Mouse (Mus musculus): Measurements from ENCODE around the gene Tmem95.
"Not testable (repeated sequence)": the region's sequence is repeated elsewhere in the genome, so short reads cannot be mapped to it uniquely, and the experiment has no call there.

Tmem95 gene

DNA sequence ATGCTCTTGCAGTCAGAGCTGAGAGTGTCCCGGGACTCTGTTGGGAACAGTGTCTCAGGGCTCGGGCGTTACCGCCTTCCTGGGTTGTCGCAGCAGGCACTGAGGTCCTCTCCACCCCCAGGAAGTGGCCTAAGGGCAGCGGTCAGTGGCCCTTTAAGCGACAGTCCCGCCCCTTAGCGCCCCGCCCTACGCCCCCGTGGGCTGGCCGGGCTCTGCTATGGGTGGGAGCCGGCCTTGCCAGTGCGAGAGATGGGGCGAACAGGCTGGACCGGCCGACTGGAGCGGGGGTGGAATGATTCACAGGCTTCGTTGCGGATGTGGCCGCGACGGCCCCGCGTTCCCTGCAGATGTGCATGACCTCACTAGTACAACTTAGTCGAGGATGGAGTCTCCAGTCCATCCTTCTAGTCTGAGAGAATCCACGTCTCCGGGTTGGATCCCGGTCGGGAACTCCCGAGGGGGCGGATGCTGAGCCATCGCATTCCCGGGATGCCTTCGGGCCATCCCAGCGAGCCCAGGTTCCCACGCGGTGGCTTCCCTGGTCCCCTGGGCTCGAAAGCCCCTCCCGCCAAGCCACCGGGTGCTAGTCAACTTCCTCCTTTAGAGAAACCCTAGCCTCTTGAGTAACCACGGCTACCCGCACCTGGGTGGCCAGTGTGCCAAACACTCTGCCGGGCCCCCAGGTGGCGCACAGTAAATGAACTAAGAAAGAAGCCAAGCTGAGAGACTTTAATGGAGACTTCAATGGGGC, 3.2 kb upstream of the Tmem95 start, which contains the start of gene Kctd11:
Gene Kctd11 (minus strand): TSS at position 554 of the 751 bp plus-strand sequence.
- DNase-seq (ENCODE audit: extremely low spot score, low read depth, low spot score), result no peak

DNA sequence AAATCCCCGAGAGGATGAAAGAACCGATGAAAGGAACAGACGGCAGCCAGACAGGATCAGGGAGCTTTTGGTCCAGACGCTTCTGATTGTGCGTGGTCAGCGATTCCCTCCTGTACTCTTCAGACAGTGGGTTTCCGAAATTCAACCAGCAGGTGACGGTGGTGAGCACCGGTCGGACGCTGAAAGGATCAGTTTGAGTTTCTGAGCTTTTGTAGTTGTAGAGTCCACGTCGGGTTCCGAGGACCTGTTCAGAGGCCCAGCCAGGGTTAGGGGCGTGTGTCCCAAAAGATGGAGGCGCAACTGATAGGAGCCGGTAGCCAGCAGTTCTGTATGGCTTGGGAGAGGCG, 2.7 kb upstream of the Tmem95 start:
- DNase-seq (ENCODE audit: extremely low spot score, low read depth, low spot score), result no peak

DNA sequence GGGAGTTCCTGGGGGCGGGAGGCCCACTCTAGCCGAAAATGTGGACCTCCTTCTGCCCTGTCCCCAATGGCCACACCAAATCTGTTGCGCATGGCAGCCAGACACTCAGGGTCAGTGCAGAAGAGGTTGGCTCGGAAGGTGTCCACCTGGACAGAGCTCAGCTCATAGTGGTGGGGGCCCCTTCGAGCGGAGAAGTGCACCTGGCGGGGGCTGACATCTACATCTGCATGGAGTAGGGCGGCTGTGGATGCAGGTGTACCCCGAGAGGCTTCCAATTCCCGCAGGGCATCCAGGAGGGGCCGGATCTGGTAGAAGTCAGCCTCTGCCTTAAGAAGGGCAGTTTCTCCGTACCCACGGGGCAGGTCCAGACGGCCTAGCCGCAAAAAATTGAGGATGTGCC, 1.9 kb upstream of the Tmem95 start:
- DNase-seq (ENCODE audit: extremely low spot score, low read depth, low spot score), result no peak

DNA sequence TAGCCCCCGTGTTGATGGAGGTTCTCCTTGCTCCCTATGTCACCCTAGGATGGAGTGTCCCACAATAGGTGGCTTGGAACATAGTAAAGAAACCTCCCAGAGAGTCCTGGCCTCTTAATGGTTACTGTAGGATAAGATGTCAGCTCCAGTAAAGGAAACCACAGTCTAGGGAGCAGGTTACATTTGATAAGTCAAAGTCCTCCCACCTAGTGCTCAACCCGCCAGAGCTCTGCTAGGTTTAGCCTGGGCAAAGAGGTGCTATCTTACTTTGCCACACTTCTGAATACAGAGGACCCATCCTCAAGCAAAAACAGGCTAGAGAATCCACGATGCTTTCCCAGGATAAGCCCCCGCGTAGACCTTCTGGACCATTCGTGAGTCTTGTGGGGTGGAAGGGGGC, 1.1 kb upstream of the Tmem95 start:
- no peak for DNase-seq (ENCODE audit: extremely low spot score, low read depth, low spot score)

DNA sequence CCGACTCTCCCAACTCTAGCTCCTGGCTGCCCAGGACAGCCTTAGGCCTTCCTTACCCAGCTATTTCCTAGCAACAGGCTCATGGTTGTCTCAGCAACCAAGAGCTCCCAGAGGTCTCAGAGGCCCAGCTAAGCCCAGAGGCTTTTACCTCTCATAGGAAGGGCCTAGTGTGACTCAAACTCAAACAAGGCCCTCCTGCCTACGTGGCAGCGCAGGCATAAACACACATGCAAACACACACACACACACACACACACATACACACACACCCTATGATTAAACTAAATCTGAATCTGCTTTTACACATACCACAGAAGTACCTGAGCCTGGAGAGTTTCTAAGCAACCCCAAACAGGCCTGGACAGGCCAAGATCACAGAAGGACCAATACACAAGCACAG, 581 bp upstream of the Tmem95 start:
- no peak for DNase-seq (ENCODE audit: extremely low spot score, low read depth, low spot score)

DNA sequence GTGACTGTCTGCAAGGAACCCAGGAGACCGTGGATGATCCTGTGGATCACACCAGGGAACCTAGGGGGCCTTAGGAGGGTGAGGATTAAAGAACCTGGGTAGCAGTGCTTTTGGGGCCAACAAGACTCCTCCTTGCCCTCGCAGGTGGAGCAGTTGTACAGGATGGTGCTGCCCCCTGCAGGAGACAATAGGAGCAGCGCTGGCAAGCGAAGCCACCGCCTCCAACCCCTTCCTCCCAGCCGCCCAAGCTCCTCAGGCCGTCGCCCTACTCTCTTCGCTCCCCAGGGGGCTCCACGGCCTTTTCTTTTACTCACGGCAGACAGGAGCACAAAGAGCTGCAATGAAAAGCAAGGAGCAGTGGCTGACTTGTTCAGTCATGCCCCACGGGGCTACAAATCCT, 951 bp downstream of the Tmem95 start:
- DNase-seq (ENCODE audit: extremely low spot score, low read depth, low spot score), result no peak

DNA sequence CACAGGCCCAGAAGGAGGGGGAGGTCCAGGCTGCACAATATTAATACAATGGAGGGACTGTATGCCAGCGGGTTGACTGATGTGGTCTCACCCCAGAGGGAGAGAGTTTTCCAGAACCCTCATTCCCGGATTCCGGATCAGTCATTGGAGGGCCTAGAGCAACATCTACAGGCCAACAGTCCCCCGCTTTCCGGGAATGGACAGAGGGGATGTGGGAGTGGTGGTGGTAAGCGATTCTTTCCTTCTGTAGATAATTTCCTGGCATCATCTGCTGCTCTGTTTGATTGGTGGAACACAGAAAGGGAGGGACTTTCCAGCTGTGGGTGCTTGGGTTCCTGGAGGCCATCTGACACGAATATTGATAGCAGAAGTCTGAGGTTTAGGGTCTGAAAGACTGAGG, 1.6 kb downstream of the Tmem95 start:
- no peak for DNase-seq (ENCODE audit: extremely low spot score, low read depth, low spot score)

DNA sequence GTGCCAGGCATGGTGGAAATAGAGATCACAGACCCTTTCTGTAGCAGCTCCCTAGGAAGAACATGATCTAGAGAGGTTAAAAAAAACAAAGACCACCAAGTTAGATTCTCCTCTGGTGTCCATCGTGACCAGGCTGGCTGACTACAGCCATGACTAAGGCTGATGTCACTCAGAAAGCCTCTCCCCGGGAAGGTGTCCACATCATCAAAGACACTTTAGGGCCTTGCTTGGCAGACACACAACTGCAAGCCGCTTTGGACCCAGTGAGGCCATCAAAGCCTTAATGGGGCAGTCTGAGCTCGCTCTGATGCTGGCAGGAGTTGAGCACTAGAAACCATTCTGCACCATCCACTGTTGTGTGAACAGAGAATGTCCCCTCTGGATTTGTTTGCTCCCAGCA, 5.4 kb downstream of the Tmem95 start:
- DNase-seq (ENCODE audit: extremely low spot score, low read depth, low spot score), result no peak

DNA sequence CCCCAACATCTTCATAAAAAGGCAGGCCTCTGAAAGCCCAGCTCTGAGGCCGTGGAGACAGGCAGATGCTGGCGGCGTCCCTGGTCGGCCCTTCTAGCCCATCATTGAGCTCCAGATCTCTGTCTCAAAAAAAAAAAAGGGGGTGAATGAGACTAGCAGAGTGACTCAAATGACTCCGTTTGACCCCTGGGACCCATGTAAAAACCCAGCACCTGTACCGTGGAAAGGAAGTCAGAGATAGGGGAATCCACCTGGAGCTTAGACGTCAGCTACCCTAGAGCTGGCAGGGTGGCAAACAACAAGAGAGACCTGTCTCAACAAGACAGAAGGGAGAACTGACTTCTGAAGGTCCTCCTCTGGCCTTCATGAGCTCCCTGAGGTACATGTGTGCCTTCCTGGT, 6.0 kb downstream of the Tmem95 start:
- no peak for DNase-seq (ENCODE audit: extremely low spot score, low read depth, low spot score)

DNA sequence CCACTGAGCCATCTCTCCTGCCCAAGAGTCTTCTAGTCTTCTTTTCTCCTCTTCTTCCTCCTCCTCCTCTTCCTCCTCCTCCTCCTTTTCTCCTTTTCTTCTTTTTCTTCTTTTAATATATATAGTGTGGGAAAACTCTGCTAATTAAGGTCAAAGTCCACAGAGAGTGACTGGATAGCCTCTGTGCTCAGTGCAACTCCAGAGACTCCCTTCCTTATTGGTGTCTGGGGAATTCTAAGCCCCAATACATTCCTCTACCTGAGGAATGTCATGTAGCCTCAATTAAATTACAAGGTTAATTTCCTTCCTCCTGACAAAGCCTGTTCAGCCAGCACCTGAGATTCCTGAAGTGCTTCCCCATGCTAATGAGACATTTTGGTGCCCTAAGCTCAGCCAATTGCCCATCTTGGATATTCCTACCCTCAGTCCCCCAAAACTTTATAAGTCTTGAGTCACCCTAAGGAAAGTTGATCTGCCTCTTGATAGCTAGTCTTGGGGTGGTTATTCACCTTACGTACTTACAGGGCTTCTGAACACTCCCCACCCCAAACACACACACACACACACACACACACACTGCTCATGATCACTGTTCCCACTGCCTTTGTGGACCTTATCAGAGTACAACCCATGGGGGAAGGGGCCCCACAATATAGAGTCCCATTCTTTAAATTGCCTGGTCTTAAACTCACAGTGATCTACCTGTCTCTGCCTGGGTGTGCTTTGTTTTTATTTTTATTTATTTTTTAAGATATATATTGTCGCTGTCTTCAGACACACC, 7.3 kb downstream of the Tmem95 start:
- no peak for DNase-seq (ENCODE audit: extremely low spot score, low read depth, low spot score)

DNA sequence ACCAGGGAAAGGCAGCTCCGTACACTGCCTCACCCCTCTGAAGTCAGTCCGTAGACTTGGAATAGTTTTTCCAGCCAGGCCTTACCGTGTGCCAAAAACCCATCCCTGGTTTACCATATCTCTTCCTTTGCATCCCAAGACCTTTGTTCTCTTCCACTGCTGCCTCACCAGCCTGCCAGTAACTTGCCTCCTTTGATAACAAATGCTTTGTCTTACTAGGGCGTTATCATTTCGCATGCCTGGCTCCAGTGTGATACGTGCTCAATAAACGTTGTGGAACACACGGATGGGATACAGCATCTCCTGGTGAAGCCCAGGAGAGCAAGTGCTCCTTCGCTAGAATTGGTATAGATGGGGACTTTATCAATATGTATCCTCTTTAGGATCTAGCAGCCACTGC, 10.5 kb downstream of the Tmem95 start:
- no peak for DNase-seq (ENCODE audit: extremely low spot score, low read depth, low spot score)

DNA sequence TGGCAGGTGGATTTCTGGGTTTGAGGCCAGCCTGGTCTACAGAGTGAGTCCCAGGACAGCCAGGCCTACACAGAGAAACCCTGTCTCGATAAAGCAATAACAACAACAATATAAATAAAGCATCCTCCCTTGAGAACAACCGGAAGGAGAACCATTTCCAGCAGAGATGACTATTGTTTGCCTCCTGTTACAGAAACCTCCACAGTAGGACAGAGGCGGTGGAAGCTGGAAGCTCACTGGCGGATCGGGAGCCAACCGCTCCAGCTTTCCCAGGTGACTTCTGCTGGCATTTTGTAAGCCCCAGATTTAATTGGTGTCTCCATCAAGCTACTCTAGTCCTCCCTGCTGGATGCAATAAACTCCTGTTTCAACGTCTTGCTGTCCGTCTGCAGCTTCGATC, 12.3 kb downstream of the Tmem95 start:
- DNase-seq (ENCODE audit: extremely low spot score, low read depth, low spot score), result no peak

DNA sequence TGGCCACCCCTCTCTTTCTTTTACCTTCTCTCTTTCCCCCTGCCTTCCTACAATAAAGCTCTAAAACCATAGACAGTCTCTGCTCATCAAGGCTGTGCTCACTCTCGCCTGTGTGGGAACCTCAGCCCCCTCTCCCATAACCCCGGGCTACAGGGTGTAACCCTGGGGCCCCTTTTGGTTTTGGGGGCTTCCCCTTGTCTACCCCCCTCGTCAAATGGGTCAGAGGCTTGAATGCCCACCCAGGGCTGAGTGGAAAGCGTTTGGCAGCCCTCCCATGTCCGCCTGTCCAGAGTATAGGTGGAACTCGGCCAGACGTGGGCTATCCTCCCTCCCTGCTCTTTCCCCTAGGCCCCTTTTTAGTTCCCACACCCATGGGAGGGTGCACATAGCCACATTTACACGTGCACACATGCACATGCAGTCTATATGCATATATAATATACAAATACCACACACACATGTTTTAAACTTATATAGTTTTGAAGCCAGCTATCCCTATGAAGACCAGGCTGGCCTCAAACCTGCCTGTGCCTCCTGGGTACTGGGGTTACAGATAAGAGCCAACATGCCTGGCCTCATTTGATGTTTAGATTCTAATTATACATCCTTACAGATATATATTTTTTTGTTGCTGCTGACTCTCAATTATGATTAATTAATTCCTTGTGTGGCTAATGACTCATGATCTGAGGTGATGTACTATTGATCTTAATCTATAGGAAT, 13.5 kb downstream of the Tmem95 start:
- DNase-seq (ENCODE audit: extremely low spot score, low read depth, low spot score), result no peak

DNA sequence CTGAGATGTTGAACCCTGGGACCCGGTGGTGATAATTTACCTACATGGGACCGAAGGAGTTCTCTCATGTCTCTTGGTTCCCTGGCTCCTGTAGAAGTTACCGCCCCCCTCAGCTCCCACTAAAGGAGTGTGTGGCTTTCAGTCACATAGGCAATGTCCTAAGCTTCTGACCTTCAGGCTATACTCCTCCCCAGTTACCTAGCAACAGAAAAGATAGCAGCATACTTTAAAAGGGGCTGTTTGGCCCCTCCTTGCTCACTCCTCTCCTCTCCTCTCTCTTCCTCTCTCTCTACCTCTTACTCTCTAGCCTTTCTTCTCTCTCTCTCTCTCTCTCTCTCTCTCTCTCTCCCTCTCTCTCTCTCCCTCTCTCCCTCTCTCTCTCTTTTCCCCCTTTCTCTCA, 14.1 kb downstream of the Tmem95 start:
- DNase-seq (ENCODE audit: extremely low spot score, low read depth, low spot score), result not testable (repeated sequence)

DNA sequence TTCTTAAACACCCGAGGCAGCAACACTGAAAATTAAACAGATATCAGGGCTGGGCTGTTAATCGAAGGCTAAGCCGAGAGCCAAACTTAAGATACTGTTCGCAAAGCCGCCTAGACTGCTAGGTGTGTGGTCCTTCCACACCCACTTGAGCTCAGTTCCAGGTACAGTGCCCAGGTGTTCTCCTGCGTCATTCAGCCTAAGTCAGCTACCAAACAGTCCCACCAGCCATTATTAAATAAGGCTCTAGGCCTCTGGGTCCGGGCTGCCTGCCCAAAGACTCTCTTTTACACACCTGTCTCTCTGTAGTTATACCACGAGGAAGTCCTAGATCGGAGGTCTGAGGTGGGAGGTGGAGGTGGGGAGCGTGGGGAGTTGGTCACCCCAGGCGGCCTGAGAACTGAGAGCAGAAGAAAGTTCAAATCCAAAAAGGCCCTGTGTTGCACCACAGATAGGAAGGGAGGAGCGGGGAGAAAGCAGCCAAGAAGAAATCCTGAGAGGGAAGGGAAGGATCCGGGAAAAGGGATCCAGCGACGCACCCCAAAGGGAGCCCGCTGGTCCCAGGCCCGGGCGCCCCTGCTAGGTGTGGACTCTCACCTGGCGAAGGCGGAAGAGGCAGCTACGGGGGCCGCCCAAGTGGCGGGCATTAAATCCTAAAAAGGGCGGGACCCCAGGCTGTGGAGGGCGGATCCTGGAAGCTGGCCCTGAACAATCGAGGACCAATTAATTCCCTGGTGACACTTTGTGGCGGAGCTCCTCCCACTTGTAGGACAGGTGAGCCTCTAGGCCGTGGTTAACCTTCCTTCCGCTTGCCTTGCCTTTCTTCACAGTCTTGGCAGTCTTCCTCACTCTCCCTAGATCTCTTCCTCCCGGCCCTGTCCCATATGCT, 19.5 kb downstream of the Tmem95 start, which contains the start of gene Tnk1:
Gene Tnk1 (minus strand): TSS at position 618 of the 886 bp plus-strand sequence.
- no peak for DNase-seq (ENCODE audit: extremely low spot score, low read depth, low spot score)

DNA sequence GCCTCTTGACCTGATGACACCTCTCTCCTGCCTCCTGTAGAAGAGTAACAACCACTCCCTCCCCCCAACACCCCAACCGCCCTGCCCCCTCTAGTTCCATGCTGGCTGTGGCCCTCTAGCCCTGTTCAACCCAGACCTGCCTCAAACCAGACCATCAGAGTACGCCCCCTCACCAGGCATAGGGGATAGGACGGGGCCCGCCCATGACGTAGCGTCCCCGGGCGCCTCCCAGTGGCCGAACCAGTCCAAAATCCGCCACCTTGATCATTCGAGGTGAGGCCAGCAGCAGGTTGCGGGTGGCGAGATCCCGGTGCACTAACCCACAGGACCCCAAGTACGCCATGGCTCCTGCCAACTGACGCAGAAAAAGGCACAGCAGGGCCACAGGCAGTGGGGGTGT, 22.5 kb downstream of the Tmem95 start:
- DNase-seq (ENCODE audit: extremely low spot score, low read depth, low spot score), result no peak

DNA sequence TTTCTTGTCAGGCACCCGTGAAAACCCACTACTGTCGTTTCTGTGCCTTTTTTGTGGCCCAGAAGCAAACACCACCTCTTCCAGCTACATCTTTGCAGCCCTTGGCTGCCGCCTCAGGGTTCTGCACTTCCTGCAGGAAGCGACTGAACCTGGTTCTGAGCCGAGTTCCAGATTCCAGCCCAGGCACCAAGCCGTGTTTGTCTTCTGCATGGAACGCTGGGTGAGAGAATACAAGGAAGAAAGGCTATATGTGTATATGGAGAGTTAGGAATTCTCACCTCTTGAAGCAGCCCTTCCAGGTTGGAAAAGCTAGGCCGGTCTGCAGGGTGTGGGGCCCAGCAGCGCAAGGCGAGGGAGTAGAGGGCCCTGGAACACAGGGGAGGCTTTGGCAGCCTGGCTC, 23.1 kb downstream of the Tmem95 start:
- DNase-seq (ENCODE audit: extremely low spot score, low read depth, low spot score), result no peak

DNA sequence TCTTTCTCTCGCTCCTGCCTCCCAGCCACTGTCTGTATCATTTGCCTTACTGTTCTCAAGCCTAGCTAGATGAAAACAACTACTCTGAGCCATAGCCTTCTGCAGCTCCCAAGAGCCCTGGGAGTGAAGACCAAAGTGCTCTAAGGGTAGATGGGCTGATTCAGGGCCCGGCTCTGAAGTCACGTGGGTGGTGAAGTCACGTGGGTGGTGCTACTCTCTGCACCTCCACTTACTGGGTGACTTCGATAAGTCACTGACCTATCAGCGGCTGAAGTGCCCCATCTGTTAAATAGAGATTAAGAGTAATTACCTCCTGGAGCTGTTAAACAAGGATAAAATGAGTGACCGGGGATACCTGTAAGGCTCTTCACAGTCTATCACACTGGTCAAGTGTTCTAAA, 23.8 kb downstream of the Tmem95 start:
- no peak for DNase-seq (ENCODE audit: extremely low spot score, low read depth, low spot score)

DNA sequence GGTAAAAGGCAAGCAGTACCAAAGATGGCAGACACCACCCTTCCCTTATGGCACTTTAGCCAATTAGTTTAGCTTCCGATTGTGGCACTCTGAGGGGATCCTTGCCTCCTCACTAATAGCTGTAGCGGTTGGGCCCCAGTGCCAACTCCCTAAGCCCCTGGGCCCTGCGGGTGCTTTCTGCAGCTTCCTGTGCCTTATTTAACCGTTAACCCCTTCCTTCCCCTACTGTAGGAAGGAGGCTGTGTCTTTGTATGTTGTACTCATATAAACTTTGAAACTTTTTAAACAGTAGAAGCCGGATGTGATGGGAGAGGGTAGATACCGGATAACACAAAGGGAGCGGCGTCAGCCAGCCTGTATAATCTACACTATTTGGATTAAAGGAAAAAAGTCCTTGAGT, 27.1 kb downstream of the Tmem95 start:
- DNase-seq (ENCODE audit: extremely low spot score, low read depth, low spot score), result no peak

DNA sequence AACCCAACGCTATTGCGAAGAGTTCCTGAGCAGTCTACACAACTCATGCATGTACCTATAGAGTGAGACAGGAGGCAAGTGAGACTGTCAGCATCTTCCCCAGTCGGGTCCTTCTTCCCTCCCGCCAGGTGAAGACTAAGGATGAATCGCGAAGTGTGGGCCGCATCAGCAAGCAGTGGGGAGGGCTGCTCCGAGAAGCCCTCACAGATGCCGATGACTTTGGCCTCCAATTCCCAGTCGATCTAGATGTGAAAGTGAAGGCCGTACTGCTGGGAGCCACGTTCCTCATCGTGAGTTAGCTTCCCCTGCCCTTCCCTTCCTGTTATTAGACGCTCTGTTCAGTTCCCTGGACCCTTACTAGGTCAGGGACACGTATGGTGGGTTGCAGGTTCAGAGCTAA, 27.9 kb downstream of the Tmem95 start:
- DNase-seq (ENCODE audit: extremely low spot score, low read depth, low spot score), result no peak

DNA sequence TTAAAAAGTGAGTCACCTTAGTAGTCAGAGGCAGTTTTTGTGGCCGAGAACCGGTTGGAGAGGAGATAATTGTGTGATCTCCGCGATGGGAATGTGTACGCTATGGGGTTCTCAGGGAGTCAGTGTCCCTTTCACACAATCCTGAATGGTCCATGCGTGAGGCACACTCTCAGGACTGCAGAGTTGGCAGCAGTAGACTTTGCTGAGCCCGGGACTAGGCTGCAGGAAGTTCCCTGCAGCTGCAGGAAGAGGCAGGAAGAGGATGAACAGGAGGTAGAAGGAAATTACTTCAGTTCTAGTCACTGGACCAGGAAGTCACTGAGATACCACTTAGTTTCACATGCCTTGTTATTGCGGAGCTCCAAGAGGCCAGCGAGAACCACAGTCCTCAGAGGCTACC, 28.7 kb downstream of the Tmem95 start:
- no peak for DNase-seq (ENCODE audit: extremely low spot score, low read depth, low spot score)
